ENCODE assay signal across 9 mouse cellular contexts in the genomic region with DNA sequence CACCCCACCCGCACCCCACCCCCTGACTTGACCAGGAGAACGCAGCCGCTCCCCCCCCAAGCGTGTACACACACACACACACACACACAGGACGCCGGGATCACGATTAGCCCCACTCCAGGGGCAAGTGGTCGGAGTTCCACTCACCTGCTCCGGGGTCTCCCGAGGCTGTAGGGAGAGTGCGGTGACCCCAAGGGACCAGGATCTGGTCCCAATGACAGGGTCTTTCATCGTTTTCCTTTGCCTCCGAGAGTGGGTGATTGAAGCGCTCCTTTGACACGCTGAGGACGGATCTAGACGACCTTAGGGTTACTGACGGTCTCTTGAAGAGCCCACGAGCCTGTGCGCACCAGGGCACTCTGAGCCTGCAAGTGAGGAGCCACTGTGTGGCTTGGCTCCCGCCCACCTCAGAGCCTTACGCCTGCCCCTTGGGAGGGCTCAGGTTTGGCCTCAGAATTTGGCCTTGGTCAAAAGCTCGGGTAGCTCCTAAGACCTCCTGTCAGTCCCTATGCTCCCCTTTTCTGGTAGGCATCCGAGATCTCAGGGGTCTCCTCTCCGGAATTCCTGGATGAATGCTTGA. TPM values are rescaled to one million over a fixed set of nuclear protein-coding genes. Genes with fewer than 3 reads are reported as not detected.
DNase-seq lines count a peak whose midpoint lies in the region; ATAC-seq and TF ChIP-seq lines count a peak whose summit lies in the region.
"Had no signal": no experiment of that assay in that cellular context is flagged by ENCODE, and none has a peak within 500 bp of the region (broad histone marks: within the 10 kb centered on the region; RNA-seq: fewer than 3 reads in every experiment).

No protein-coding gene starts in this region.

- no peak for ATAC-seq in hindbrain, embryonic 11.5 days (ENCODE audit: low FRiP score)
- ATAC-seq in midbrain, embryonic 12.5 days (ENCODE audit: low FRiP score, low read depth): no peak

- in situ Hi-C loops in ES-E14 (cut with MboI; ENCODE audit: low sequenced_read_pairs in 2 of 2, unreplicated experiment in 2 of 2): loop anchor here (5.0 to 25.0 kb wide), 2 partner anchors 309 to 319 kb away; a partner anchor contains a TSS

- H3K4me3 ChIP-seq in gastrocnemius, adult 2 months: peak overlapping the region; percentile 65
- H3K4me3 ChIP-seq in ES-E14 (ENCODE audit: insufficient read depth in 1 of 2, low read depth in 1 of 2, low read length in 2 of 2, poor library complexity in 1 of 2, severe bottlenecking in 1 of 2): peak overlapping the region; percentile 7 to 34; a peak in 1 of 4 replicates
- peak overlapping the region; percentile 1; the same call in 1 of the 2 replicates for H3K4me3 ChIP-seq in hindbrain, embryonic 11.5 days (ENCODE audit: low read depth, low read length)
- peak overlapping the region; percentile 27 for H3K4me3 ChIP-seq in midbrain, embryonic 12.5 days

- no peak for TF ChIP-seq CTCF in gastrocnemius, adult 2 months (IDR thresholded peaks at IDR 0.05)

- H3K4me1 ChIP-seq in ES-E14 (ENCODE audit: control insufficient read depth in 2 of 2, insufficient read depth in 2 of 2, low read length in 2 of 2, poor library complexity in 1 of 2): peaks cover 0 to 15% of the 10 kb centered on the region in 2 experiments; a peak in 1 of 4 replicates
- H3K4me1 ChIP-seq in hindbrain, embryonic 11.5 days (replicated peaks; ENCODE audit: control insufficient read depth, insufficient read depth, low read length): peaks cover 14% of the 10 kb centered on the region
- H3K4me1 ChIP-seq in midbrain, embryonic 12.5 days: peaks cover 35% of the 10 kb centered on the region

- intact Hi-C loops in gastrocnemius, adult 2 months (cut with DNase I): no loop called here

- H3K27ac ChIP-seq in gastrocnemius, adult 2 months: no peak overlapping the region
- H3K27ac ChIP-seq in ES-E14 (ENCODE audit: insufficient read depth, low read depth, low read length, poor library complexity, severe bottlenecking): no peak overlapping the region
- no peak overlapping the region for H3K27ac ChIP-seq in hindbrain, embryonic 11.5 days (ENCODE audit: low read depth, low read length)
- no peak overlapping the region for H3K27ac ChIP-seq in midbrain, embryonic 12.5 days (replicated peaks)

- H3K36me3 ChIP-seq in ES-E14 (ENCODE audit: control insufficient read depth, insufficient read depth, low read length, poor library complexity, severe bottlenecking): no peaks in the 10 kb centered on the region
- H3K36me3 ChIP-seq in hindbrain, embryonic 11.5 days (ENCODE audit: control insufficient read depth, insufficient read depth, low read length): no peaks in the 10 kb centered on the region
- no peaks in the 10 kb centered on the region for H3K36me3 ChIP-seq in midbrain, embryonic 12.5 days

- 1% methylated on average over 22 of the region's 25 CpGs for WGBS in hindbrain, embryonic 11.5 days
- WGBS in midbrain, embryonic 12.5 days: 1% methylated on average over 25 of the region's 25 CpGs

- no peak for DNase-seq in gastrocnemius, adult 2 months
- no peak for DNase-seq in gastrocnemius, postnatal 10 days
- DNase-seq in ES-E14 (ENCODE audit: low read depth, low spot score): no peak
- peak; percentile 50 for DNase-seq in hindbrain, embryonic 11.5 days (ENCODE audit: low spot score)
- no peak for DNase-seq in retina, embryonic 14.5 days (ENCODE audit: low spot score)
- DNase-seq in left cerebral cortex, adult 11 months (ENCODE audit: low spot score): no peak
- no peak for DNase-seq in adrenal gland, adult 2 months

- H3K9ac ChIP-seq in ES-E14 (ENCODE audit: insufficient read depth, low read depth, low read length, poor library complexity, severe bottlenecking): no peak overlapping the region
- H3K9ac ChIP-seq in hindbrain, embryonic 11.5 days (ENCODE audit: low read depth, low read length): no peak overlapping the region
- H3K9ac ChIP-seq in midbrain, embryonic 12.5 days (replicated peaks): no peak overlapping the region; the same call in 1 of the 2 replicates

- H3K4me2 ChIP-seq in hindbrain, embryonic 11.5 days (replicated peaks; ENCODE audit: low read depth, low read length): no peak overlapping the region
- peak overlapping the region; percentile 38 for H3K4me2 ChIP-seq in midbrain, embryonic 12.5 days (replicated peaks)

- no peaks in the 10 kb centered on the region for H3K9me3 ChIP-seq in ES-E14 (ENCODE audit: control insufficient read depth, insufficient read depth, low read depth, low read length)
- no peaks in the 10 kb centered on the region for H3K9me3 ChIP-seq in hindbrain, embryonic 11.5 days (ENCODE audit: control insufficient read depth, low read length)
- H3K9me3 ChIP-seq in midbrain, embryonic 12.5 days: no peaks in the 10 kb centered on the region

- peaks cover 93% of the 10 kb centered on the region for H3K27me3 ChIP-seq in hindbrain, embryonic 11.5 days (ENCODE audit: control insufficient read depth, insufficient read depth, low read length)
- H3K27me3 ChIP-seq in midbrain, embryonic 12.5 days: peaks cover 99% of the 10 kb centered on the region

TF ChIP-seq in ES-E14, 5 proteins besides CTCF, POLR2A, EP300 and RAD21:
- no peak for TF ChIP-seq CHD2 (IDR thresholded peaks at IDR 0.05; ENCODE audit: low read depth, low read length)
- no peak for TF ChIP-seq MAFK (IDR thresholded peaks at IDR 0.05; ENCODE audit: insufficient read depth, low read depth, low read length)
- TF ChIP-seq ZC3H11A (IDR thresholded peaks at IDR 0.05; ENCODE audit: borderline replicate concordance, low read depth, low read length): no peak
- no peak for TF ChIP-seq HCFC1 (IDR thresholded peaks at IDR 0.05; ENCODE audit: borderline replicate concordance, insufficient read depth, low read length)
- TF ChIP-seq ZNF384 (IDR thresholded peaks at IDR 0.05; ENCODE audit: low read depth, low read length): no peak

RNA-seq across cellular contexts. Expression of a gene that starts 0.3 kb away (rescaled TPM):
- 1 to 10 TPM in 1 of 2 experiments, under 1 TPM in 1; 0.97 to 1.4 TPM for total RNA-seq in gastrocnemius, adult 2 months (2021)
- total RNA-seq in gastrocnemius, postnatal 10 days (2021): 1 to 10 TPM; 1.3 to 1.5 TPM
- total RNA-seq in ES-E14 (2012; rRNA removed): 1.1 and 1.3 TPM in 2 replicates
- 0.54 and 0.57 TPM in 2 replicates for polyA plus RNA-seq in hindbrain, embryonic 11.5 days (2014; fragmentation: Nextera tagmentation; extraction: Ambion mirVana)
- 0.14 and 0.34 TPM in 2 replicates for polyA plus RNA-seq in midbrain, embryonic 12.5 days (2016; fragmentation: Nextera tagmentation; extraction: Ambion mirVana)
- total RNA-seq in adrenal gland, adult 2 months (2021): 1 to 10 TPM in 1 of 2 experiments, under 1 TPM in 1; 0.84 to 2.2 TPM
- polyA plus RNA-seq in adrenal gland, adult 2 months (2012; rRNA removed): 0.45 and 2.2 TPM in 2 replicates

RNA-seq across cellular contexts. Expression of a gene that starts 11.4 kb away (rescaled TPM):
- under 1 TPM in 1 of 2 experiments, not detected in 1; 0.08 TPM for total RNA-seq in gastrocnemius, adult 2 months (2021)
- not detected for total RNA-seq in gastrocnemius, postnatal 10 days (2021)
- total RNA-seq in ES-E14 (2012; rRNA removed): not detected in 2 replicates
- 8.0 and 9.5 TPM in 2 replicates for polyA plus RNA-seq in hindbrain, embryonic 11.5 days (2014; fragmentation: Nextera tagmentation; extraction: Ambion mirVana)
- 8.7 and 13.1 TPM in 2 replicates for polyA plus RNA-seq in midbrain, embryonic 12.5 days (2016; fragmentation: Nextera tagmentation; extraction: Ambion mirVana)
- total RNA-seq in adrenal gland, adult 2 months (2021): not detected
- 0.08 TPM in 1 of 2 replicates, not detected in the other for polyA plus RNA-seq in adrenal gland, adult 2 months (2012; rRNA removed)
- total RNA-seq: hematopoietic stem cell, adult 5-6 weeks had no signal

RNA-seq across cellular contexts. Expression of a gene that starts 15.3 kb away (rescaled TPM):
- 1 to 10 TPM; 8.1 to 9.4 TPM for total RNA-seq in gastrocnemius, adult 2 months (2021)
- total RNA-seq in gastrocnemius, postnatal 10 days (2021): 10 to 100 TPM; 21.2 to 24.2 TPM
- 26.2 and 41.2 TPM in 2 replicates for total RNA-seq in ES-E14 (2012; rRNA removed)
- polyA plus RNA-seq in hindbrain, embryonic 11.5 days (2014; fragmentation: Nextera tagmentation; extraction: Ambion mirVana): 32.3 and 33.2 TPM in 2 replicates
- 56.0 and 64.4 TPM in 2 replicates for polyA plus RNA-seq in midbrain, embryonic 12.5 days (2016; fragmentation: Nextera tagmentation; extraction: Ambion mirVana)
- 100 to 1,000 TPM; 130 to 136 TPM for total RNA-seq in adrenal gland, adult 2 months (2021)
- 82.4 and 106 TPM in 2 replicates for polyA plus RNA-seq in adrenal gland, adult 2 months (2012; rRNA removed)

RNA-seq across cellular contexts. Expression of a gene that starts 31.0 kb away (rescaled TPM):
- under 1 TPM; 0.33 to 0.78 TPM for total RNA-seq in gastrocnemius, adult 2 months (2021)
- 1 to 10 TPM; 2.2 to 2.7 TPM for total RNA-seq in gastrocnemius, postnatal 10 days (2021)
- 0.11 and 0.22 TPM in 2 replicates for total RNA-seq in ES-E14 (2012; rRNA removed)
- 0.35 and 0.60 TPM in 2 replicates for polyA plus RNA-seq in hindbrain, embryonic 11.5 days (2014; fragmentation: Nextera tagmentation; extraction: Ambion mirVana)
- 0.61 and 1.3 TPM in 2 replicates for polyA plus RNA-seq in midbrain, embryonic 12.5 days (2016; fragmentation: Nextera tagmentation; extraction: Ambion mirVana)
- total RNA-seq in adrenal gland, adult 2 months (2021): under 1 TPM in 1 of 2 experiments, not detected in 1; 0.35 TPM
- 0.03 and 0.08 TPM in 2 replicates for polyA plus RNA-seq in adrenal gland, adult 2 months (2012; rRNA removed)

RNA-seq across cellular contexts. Expression of a gene that starts 50.3 kb away (rescaled TPM):
- total RNA-seq in gastrocnemius, adult 2 months (2021): 1 to 10 TPM; 1.0 to 1.3 TPM
- total RNA-seq in gastrocnemius, postnatal 10 days (2021): 10 to 100 TPM in 1 of 2 experiments, 1 to 10 TPM in 1; 8.0 to 13.1 TPM
- 105 and 119 TPM in 2 replicates for total RNA-seq in ES-E14 (2012; rRNA removed)
- 13.0 and 15.5 TPM in 2 replicates for polyA plus RNA-seq in hindbrain, embryonic 11.5 days (2014; fragmentation: Nextera tagmentation; extraction: Ambion mirVana)
- 5.7 and 9.2 TPM in 2 replicates for polyA plus RNA-seq in midbrain, embryonic 12.5 days (2016; fragmentation: Nextera tagmentation; extraction: Ambion mirVana)
- 1 to 10 TPM; 4.9 to 9.3 TPM for total RNA-seq in adrenal gland, adult 2 months (2021)
- polyA plus RNA-seq in adrenal gland, adult 2 months (2012; rRNA removed): 8.4 and 10.0 TPM in 2 replicates

Comparison
In these comparisons a context has a peak if more than half of its experiments do, and no peak if none do; other contexts are left out.
1. H3K4me3 ChIP-seq: peak in every context shown above with its lines; median percentile 65 in gastrocnemius, adult 2 months; 27 in midbrain, embryonic 12.5 days; 20 in ES-E14; 1 in hindbrain, embryonic 11.5 days.